Mouse (Mus musculus): ENCODE results near the gene Zfp668.
"Not testable (repeated sequence)": the region's sequence is repeated elsewhere in the genome, so short reads cannot be mapped to it uniquely, and the experiment has no call there.

Zfp668 gene

DNA sequence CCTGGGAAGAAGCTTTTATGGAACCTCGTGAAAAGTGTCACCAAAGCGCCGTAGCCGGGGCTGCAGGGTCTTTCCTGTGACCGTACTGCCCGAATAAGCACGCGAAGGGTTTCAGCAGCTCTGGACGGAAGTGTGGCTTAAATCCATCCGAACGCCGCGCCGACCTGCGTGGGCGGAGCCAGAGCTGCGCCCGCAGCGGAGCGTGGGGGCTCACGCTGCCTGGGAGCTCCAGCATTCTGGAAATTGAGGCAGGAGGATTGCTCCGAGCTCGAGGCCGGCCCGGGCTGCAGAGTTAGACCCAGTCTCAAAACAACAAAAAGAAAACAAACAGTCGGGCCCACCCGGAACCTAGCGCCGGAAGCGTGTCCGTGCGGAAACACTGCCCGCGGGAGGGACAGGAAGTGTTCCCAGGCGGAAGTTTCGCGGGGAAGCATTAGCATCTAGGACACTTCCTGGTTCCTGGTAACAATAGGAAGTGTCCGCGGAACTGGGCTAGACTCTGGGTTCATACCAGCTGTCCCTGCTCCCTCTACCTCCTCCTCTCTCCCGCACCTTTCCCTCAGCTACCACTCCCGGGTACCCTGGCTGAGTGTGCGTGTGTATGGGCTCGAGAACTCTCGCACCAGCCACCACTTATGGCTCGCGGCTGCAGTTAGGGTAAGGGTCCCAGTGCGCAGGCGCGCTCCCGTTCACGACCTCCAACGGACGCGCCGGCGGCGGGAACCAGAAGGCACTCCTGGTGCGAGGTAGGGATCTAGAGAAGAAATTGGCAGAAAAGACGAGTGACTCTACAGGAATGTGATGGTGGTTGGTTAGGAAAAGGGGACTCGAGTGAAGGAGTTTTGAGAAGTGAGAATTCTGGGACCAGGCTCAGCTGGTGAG is at the start of gene Zfp668:
Gene Zfp668, minus strand, starts transcription at position 362 of the 882 bp plus-strand sequence.
- DNase-seq (ENCODE audit: low spot score) = peak; percentile 86

- DNase-seq (ENCODE audit: low spot score) = no peak
Observed at GRCm38 (mm10) chr7:127926066-127926465, 49.4 kb upstream of the Zfp668 start.

- no peak for DNase-seq (ENCODE audit: low spot score)
Observed at GRCm38 (mm10) chr7:127925252-127925651, 48.6 kb upstream of the Zfp668 start.

GRCm38 (mm10) chr7:127923714-127924113 is 47.1 kb upstream of the Zfp668 start:
- DNase-seq (ENCODE audit: low spot score) = no peak

DNA sequence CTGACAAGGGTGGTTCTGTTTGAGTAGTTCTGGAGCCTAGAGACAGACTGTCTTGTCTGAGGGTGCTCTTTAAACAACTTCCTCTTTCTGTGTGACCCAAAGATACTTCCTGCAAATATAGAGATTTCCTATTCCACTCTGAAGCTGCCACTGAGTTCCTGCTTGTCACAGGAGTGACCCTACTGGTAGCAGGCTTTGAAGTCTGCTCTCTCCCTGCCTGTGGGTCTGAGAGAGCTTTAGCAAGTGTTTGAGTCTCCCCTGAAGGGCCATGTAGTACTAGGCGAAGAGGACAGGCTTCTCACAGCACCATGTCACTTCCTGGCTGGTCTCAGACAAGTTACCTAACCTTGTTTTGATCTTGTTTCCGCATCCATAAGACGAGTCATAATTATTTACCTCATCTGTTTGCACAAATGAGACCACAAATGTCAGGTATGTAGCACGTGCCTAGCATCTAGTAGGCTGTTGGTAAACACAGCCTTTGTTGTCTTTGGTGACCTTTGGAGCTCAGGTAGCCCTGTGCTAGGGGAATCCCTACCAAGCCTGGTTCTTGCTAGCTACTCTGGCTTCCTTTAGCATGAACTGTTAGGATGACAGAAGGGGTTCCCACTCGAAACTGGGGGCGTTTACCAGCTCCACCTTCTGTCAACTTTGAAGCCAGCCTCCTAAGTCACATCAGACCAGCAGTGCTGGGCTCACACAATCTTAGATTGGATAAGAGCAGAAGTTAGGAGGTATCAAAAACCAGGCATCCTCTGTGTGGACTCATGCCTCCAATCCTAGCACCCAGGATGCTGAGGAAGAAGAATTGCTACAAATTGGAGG is 46.0 kb upstream of the Zfp668 start:
- DNase-seq (ENCODE audit: low spot score) = no peak

- DNase-seq (ENCODE audit: low spot score) = no peak
Observed at GRCm38 (mm10) chr7:127921516-127921915, 44.9 kb upstream of the Zfp668 start.

GRCm38 (mm10) chr7:127919290-127919689 is 42.7 kb upstream of the Zfp668 start:
- no peak for DNase-seq (ENCODE audit: low spot score)

- DNase-seq (ENCODE audit: low spot score) = no peak
Observed at GRCm38 (mm10) chr7:127918203-127918602, 41.6 kb upstream of the Zfp668 start.

- DNase-seq (ENCODE audit: low spot score) = no peak
Observed at GRCm38 (mm10) chr7:127915293-127915692, 38.7 kb upstream of the Zfp668 start.

DNA sequence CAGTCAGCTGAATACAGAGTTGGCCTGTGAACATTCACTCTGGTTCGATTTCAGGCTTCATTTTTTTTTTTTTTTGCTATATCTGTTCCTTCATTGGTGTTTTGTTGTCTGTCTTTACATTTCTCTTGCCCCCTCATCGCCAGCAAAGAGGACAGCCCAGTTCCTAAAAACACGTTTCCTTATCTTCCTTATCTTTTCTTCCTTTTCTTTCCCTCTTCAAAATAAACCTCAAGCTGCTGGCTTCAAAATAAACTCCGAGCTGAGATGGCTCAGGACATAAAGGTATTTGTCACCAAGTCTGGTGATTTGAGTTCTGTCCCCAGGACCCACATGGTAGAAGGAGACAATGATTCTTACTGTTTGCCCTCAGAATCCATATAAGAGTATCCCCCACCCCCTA is 36.3 kb upstream of the Zfp668 start:
- no peak for DNase-seq (ENCODE audit: low spot score)

DNA sequence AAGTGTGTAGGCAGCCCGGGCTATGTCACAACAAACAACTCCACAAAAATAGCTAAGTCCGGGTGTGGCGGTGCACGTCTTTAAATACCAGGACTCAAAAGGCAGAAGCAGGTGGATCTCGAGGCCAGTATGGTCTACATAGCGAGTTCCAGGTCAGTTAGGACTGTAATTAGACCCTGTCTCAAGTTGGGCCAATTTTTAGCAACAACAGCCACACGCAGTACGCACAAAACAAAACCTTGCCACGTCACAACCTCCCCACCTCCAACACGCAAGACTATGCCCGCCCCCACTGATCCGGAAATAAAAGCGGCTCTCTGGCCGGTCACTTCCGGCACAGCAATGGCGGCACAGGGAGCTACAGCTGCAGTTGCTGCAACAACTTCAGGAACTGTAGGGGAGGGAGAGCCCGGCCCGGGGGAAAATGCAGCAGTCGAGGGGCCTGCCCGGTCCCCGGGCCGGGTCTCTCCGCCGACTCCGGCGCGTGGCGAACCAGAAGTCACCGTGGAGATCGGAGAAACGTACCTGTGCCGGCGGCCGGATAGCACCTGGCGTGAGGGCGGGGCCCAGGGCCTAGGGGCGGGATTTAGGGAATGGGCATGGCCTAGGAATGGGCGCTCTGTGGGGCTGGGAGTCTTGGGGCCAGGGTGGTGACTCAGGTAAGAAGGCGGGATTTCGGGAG is 35.7 kb upstream of the Zfp668 start, which contains the start of gene Kat8:
Gene Kat8, plus strand, starts transcription at position 327 of the 682 bp plus-strand sequence.
- DNase-seq (ENCODE audit: low spot score) = peak; percentile 80

GRCm38 (mm10) chr7:127908656-127909055 is 32.0 kb upstream of the Zfp668 start:
- DNase-seq (ENCODE audit: low spot score) = no peak

DNA sequence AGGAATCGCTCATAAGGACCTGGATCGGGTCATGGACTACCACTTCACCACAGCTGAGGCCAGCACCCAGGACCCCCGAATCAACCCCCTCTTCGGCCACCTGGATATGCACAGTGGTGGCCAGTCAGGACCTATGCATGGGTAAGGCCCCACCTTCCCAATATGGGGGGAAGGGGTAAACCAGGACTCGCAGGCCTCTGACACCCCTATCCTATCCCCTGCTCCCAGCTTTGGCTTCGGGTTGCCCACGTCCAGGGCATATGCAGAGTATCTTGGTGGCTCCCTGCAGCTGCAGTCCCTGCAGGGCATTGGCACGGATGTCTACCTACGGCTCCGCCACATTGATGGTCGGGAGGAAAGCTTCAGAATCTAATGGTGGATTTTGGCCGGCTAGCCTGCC is 31.3 kb upstream of the Zfp668 start:
- no peak for DNase-seq (ENCODE audit: low spot score)

DNA sequence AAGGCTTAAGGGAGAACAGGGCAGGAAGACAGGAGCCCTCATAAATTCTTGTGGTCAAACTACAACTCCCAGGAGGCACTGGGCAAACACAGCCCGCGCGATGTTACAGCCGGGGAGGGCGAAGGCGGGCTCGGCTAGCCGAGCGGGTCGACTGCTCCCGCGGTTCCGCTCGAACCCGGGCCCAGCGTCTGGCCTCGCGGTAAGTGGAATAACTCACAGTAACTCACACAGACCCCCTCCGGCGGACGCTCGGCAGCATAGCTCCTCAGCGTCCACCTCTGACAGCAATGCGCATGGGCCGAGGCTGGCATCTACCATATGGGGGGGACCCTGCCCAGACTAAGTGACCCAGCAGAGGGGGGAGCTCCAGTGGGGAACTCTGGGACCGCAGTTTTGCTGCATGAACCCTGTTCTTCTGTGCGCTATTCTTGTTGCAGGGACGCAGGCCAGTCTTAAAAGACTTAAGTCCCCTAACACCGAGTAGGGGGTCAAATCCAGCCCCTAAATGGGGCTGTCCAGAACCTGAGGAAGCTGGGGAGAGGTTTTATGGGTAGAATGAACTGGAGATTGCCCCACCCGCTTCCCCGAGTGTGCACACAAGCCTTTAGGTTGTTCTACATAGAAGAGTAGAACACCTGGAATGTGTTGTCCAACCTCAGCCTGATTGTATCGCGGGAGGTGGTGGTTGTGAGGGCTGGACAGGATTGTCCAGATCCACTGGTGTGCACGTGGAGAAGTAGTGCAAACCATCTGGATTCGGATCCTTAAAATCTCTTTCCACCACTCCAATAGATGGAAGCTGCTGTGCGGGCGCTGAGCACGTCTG is 27.6 kb upstream of the Zfp668 start, which contains the start of gene Bckdk:
Gene Bckdk, plus strand, starts transcription at position 112 of the 826 bp plus-strand sequence.
- DNase-seq (ENCODE audit: low spot score) = peak; percentile 64

DNA sequence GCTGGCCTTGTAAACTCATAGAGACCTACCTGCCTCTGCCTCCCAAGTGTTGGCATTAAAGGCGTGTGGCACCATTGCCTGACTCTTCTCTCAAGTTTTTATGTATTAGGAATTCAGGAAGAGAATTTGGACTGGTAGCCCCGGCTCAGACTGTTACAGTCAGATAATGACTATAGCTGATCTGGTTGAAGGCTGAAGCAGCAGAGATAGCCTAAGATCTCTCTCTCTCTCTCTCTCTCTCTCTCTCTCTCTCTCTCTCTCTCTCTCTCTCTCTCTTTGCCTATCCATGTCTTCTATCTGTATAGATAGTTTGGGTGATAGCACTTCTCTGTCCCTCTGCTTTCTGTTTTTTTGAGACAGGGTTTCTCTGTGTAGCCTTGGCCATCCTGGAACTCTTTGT is 25.1 kb upstream of the Zfp668 start:
- DNase-seq (ENCODE audit: low spot score) = no peak

DNA sequence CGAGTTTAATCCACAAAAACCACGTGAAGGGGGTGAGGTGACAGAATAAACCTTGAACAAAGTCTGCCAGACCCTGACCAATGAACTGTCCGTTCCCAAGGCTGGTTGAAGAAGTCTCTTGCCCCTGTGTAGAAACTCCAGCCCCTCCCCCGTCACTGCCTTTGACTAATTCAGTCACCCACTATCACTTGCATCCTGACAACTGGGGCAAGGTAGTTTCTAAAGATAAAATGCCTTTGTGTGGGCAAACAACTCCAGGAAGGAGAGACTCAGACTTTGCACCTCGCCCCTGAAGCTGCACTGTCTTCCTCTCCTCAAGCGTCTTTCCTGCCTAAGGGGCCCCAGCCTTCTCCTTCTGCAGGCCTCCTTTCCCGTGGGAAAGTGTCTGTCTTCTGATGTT is 23.4 kb upstream of the Zfp668 start:
- DNase-seq (ENCODE audit: low spot score) = no peak

DNA sequence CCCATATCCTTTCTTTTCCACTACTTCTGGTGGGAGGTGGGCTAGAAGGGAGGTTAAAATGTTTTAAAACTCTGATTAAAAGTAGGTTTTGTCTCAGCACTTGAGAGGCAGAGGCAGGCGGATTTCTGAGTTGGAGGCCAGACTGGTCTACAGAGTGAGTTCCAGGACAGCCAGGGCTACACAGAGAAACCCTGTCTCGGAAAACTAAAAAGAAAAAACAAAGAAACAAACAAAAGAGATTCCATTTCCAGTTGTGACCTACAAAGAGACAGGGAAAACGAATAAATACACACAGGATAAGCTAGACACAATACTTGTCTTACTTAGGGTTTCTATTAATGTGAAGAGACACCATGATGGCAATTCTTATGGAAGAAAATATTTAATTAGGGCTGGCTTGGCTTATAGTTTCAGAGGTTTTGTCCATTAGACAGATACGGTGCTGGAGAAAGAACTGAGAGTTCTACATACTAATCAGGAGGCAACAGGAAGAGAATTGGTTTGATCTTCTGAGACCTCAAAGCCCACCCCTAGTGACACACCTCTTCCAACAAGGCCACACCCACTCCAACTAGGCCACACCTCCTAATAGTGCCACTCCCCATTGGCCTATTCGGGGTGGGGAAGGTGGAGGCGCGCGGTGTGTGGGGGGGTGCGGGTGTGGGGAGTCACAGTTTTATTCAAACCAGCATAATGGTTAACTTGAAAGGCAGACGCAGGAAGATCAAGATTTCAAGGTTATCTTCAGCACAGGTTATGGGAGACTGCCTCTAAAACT is 21.7 kb upstream of the Zfp668 start:
- no peak for DNase-seq (ENCODE audit: low spot score)

- no peak for DNase-seq (ENCODE audit: low spot score)
Observed at GRCm38 (mm10) chr7:127897542-127897941, 20.9 kb upstream of the Zfp668 start.

DNA sequence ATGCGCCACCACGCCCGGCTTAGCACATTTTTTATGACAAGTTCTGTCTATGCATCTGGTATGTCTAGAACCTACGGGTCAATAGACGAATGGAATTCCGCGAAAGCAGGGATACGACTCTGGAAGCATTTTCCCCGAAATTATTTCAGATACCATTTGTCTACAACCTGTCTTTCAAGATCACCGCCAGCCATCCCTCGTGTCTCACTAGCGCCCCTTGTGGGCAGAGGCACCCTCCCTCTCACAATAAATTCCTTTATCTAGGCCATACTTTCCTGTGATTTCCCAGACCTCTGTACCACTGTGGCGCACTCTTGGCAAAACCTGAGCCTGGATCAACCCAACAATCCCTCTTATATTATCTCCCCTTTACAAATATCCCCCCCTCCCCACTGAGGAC is 19.8 kb upstream of the Zfp668 start:
- DNase-seq (ENCODE audit: low spot score) = peak; percentile 50

- DNase-seq (ENCODE audit: low spot score) = not testable (repeated sequence)
Observed at GRCm38 (mm10) chr7:127895891-127896290, 19.3 kb upstream of the Zfp668 start.

DNA sequence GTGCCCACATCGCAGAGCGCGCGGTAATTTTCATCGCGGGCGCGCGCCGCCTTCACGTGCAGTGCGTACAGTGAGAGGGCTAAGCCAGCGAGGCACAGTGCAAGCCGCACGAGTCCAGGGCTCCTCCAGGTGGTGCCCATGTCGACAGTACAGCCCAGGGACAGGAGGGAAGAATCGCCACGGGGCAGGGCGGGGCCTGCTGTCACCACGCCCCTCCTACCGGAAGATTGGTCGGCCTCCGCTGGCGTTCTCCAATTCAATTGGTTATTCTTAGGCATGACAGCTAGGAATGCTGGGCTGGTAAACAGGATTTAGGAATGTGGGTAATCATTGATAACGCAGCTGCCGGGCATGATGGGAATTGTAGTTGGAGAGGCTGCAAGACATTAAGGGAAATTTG is 18.8 kb upstream of the Zfp668 start, which contains the start of the genes Gm21974 and Vkorc1:
Gene Gm21974, minus strand, starts transcription at position 13 of the 400 bp plus-strand sequence.
Gene Vkorc1, minus strand, starts transcription at position 176 of the 400 bp plus-strand sequence.
- DNase-seq (ENCODE audit: low spot score) = peak; percentile 88
